Mouse (Mus musculus): Measurements from ENCODE around the gene Adcy9. TPM values are rescaled to one million over a fixed set of nuclear protein-coding genes. Genes with fewer than 3 reads are reported as not detected.

Adcy9 gene
- polyA plus RNA-seq, 1 experiment from 2014 or later: 2.5 TPM

DNA sequence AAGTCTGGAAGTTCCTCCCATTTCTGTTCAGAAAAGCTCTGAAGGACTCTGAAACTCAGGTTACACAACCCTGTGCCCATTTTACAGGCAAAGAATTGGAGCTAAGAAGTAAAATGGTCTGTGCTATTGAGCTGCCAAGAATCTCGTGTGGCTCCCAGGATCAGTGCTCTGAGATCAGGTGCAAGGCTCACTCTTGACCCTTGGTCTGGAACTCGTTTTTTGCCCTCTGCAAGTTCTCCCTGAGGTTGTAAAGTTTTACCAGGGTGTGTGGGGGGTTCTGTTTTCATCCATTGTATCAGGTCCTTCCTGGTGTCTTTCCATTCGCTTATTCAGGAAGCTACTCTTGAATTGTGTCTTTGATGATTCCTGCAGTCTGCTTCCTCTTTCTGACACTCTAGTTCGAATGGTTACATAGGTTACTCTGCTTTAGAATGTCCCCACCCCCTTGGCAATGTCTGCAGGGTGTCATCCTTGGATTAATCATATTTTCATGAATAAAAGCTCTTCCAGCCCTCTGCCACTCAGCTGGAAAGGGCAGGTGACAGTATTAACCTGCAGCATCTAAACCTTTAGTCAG is 5.4 kb upstream of the Adcy9 start:
- whole genome bisulfite sequencing: 54% methylated on average over 4 of the region's 4 CpGs
- Histone ChIP-seq H3K9ac (ENCODE audit: low read length) (no peak overlapping the region), H3K36me3 (ENCODE audit: control insufficient read depth, insufficient read depth, low read length) (no peaks in the 10 kb centered on the region), H3K4me3 (ENCODE audit: low read depth, low read length) (no peak overlapping the region), H3K27ac (ENCODE audit: low read depth, low read length) (no peak overlapping the region), H3K4me1 (ENCODE audit: control insufficient read depth, insufficient read depth, low read length) (0 out of 2 replicates have a peak, but pooled peaks cover under 1% of the 10 kb centered on the region), H3K9me3 (ENCODE audit: control insufficient read depth, low read length) (no peaks in the 10 kb centered on the region), H3K27me3 (ENCODE audit: control insufficient read depth, insufficient read depth, low read length) (no peaks in the 10 kb centered on the region), H3K4me2 (ENCODE audit: low read depth) (no peak overlapping the region)
- no peak for ATAC-seq (ENCODE audit: insufficient read depth, low FRiP score, low TSS enrichment)
- no peak for DNase-seq (ENCODE audit: low spot score)

- DNase-seq (ENCODE audit: low spot score) (no peak), ATAC-seq (ENCODE audit: insufficient read depth, low FRiP score, low TSS enrichment) (no peak)
- Histone ChIP-seq H3K9me3 (ENCODE audit: control insufficient read depth, low read length) (no peaks in the 10 kb centered on the region), H3K27ac (ENCODE audit: low read depth, low read length) (no peak overlapping the region), H3K36me3 (ENCODE audit: control insufficient read depth, insufficient read depth, low read length) (no peaks in the 10 kb centered on the region), H3K27me3 (ENCODE audit: control insufficient read depth, insufficient read depth, low read length) (peaks cover 6% of the 10 kb centered on the region), H3K4me2 (ENCODE audit: low read depth) (no peak overlapping the region), H3K4me3 (ENCODE audit: low read depth, low read length) (no peak overlapping the region), H3K4me1 (ENCODE audit: control insufficient read depth, insufficient read depth, low read length) (peaks cover 10% of the 10 kb centered on the region), H3K9ac (ENCODE audit: low read length) (no peak overlapping the region)
- 85% methylated on average over 5 of the region's 5 CpGs for WGBS
These were observed 3.3 kb upstream of the Adcy9 start for GRCm38 (mm10) chr16:4423613-4424012.

GRCm38 (mm10) chr16:4422991-4423390 is 2.7 kb upstream of the Adcy9 start:
- DNase-seq (ENCODE audit: low spot score) (no peak), ATAC-seq (ENCODE audit: insufficient read depth, low FRiP score, low TSS enrichment) (no peak)
- WGBS: 93% methylated on average over 3 of the region's 3 CpGs
- Histone ChIP-seq H3K9ac (ENCODE audit: low read length) (no peak overlapping the region), H3K4me2 (ENCODE audit: low read depth) (no peak overlapping the region), H3K27me3 (ENCODE audit: control insufficient read depth, insufficient read depth, low read length) (peaks cover 12% of the 10 kb centered on the region), H3K36me3 (ENCODE audit: control insufficient read depth, insufficient read depth, low read length) (no peaks in the 10 kb centered on the region), H3K9me3 (ENCODE audit: control insufficient read depth, low read length) (no peaks in the 10 kb centered on the region), H3K4me3 (ENCODE audit: low read depth, low read length) (no peak overlapping the region), H3K27ac (ENCODE audit: low read depth, low read length) (no peak overlapping the region), H3K4me1 (ENCODE audit: control insufficient read depth, insufficient read depth, low read length) (peaks cover 13% of the 10 kb centered on the region)

DNA sequence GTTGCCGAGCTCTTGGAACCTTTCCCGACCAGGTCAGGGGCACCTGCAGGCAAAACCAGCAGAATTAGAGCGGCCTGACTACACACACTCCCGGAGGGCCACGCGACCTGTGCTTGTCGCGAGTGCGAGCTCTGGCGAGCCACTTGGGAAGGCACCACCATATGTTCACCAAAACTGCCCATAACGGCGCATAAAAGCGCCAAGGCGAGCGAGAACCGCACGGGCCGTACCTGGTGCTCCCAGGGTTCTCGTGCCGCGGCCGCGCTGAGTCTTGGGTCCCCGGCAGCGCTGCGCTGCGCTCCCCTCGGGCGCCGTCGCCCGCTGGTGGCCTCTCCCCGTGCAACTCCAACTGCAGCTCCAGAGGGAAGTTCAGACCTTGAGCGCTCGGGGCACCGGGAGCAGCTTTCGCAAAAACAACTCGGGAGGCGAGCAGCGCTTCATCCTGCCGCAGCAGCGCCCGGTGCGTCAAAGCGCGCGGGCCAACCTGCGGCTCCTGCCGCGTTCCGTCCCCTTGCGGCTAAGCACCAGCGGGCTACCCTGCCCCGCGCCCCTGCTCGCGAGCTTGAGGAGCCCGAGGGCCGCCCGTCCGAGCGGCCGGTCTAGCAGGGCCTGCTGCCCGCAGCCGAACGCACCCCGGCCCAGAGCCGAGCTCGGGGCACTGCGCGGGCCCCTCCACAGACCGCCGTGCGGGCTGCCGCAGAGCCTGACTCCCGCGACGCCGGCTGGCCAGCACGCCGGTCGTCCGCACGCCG is 576 bp downstream of the Adcy9 start:
- ATAC-seq (ENCODE audit: insufficient read depth, low FRiP score, low TSS enrichment): peak; percentile 84
- peak overlapping the region; percentile 67 for H3K9ac ChIP-seq (ENCODE audit: low read length)
- peaks cover 14% of the 10 kb centered on the region for H3K27me3 ChIP-seq (ENCODE audit: control insufficient read depth, insufficient read depth, low read length)
- H3K36me3 ChIP-seq (ENCODE audit: control insufficient read depth, insufficient read depth, low read length): no peaks in the 10 kb centered on the region
- no peak for DNase-seq (ENCODE audit: low spot score)
- WGBS: under 1% methylated on average over 78 of the region's 85 CpGs
- H3K9me3 ChIP-seq (ENCODE audit: control insufficient read depth, low read length): no peaks in the 10 kb centered on the region
- H3K4me2 ChIP-seq (ENCODE audit: low read depth): peak overlapping the region; percentile 98
- peak overlapping the region; percentile 58; the same call in 1 of the 2 replicates for H3K27ac ChIP-seq (ENCODE audit: low read depth, low read length)
- peaks cover 13% of the 10 kb centered on the region for H3K4me1 ChIP-seq (ENCODE audit: control insufficient read depth, insufficient read depth, low read length)
- H3K4me3 ChIP-seq (ENCODE audit: low read depth, low read length): peak overlapping the region; percentile 81

DNA sequence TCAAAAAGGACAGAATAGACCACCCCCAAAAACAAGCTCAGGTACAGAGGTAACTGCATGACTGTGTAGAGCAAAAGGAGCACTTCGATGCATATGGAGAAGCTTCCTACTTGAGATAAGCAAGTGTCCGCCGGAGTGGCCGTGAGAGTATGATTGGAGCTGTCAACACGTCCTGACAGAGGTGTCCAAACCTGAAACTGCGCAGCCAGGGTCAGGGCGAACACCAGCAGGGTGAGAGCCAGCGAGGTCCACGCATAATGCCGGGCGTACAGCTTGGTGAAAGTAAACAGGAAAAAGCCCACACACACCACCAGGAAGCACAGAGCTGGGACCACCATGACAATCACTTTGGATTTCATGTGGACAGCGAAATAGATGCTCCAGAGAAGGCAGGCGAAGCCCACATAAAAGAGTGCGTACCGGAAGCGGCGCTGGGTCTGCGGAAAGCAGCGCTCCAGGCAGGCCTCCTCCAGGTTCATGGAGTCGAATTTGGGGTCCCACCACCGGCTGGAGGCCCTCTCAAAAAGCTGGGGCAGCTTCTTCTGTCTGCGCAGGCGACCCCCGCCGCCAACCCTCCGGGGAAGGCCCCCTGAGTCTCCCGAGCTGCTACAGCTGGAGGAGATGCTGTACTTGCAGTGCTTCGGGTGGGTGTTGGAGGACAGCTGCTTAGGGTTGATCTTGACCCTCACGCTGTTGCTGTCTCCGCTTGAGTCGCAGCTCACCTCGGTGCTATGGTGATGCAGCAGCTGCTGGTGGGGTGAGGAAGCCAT is 1.3 kb downstream of the Adcy9 start:
- DNase-seq (ENCODE audit: low spot score) (peak; percentile 31), ATAC-seq (ENCODE audit: insufficient read depth, low FRiP score, low TSS enrichment) (peak; percentile 2; the same call in 1 of the 2 replicates)
- 13% methylated on average over 32 of the region's 32 CpGs for WGBS
- H3K9me3 ChIP-seq (ENCODE audit: control insufficient read depth, low read length): no peaks in the 10 kb centered on the region
- peak overlapping the region; percentile 67 for H3K9ac ChIP-seq (ENCODE audit: low read length)
- H3K4me2 ChIP-seq (ENCODE audit: low read depth): peak overlapping the region; percentile 98
- peaks cover 14% of the 10 kb centered on the region for H3K27me3 ChIP-seq (ENCODE audit: control insufficient read depth, insufficient read depth, low read length)
- H3K27ac ChIP-seq (ENCODE audit: low read depth, low read length): no peak overlapping the region
- peaks cover 13% of the 10 kb centered on the region for H3K4me1 ChIP-seq (ENCODE audit: control insufficient read depth, insufficient read depth, low read length)
- H3K4me3 ChIP-seq (ENCODE audit: low read depth, low read length): peak overlapping the region; percentile 81
- H3K36me3 ChIP-seq (ENCODE audit: control insufficient read depth, insufficient read depth, low read length): no peaks in the 10 kb centered on the region

DNA sequence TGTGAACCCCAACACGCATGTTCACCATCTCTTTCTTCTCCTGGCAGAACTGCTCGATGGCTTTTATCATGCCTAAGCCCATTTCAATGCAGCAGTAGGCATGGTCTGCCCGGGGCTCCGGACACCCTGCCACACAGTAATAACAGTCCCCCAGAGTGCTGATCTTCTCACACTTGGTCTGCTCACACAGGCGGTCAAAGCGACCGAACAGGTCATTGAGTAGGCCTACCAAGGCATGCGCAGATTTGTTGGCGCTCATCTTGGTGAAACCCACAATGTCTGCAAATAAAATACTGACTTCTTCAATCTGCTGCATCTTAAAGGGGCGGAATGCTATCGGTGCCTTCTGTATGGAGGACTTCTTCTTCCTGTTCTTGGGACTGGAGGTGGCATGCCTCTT is 2.2 kb downstream of the Adcy9 start:
- Histone ChIP-seq H3K9me3 (ENCODE audit: control insufficient read depth, low read length) (no peaks in the 10 kb centered on the region), H3K4me2 (ENCODE audit: low read depth) (peak overlapping the region; percentile 9), H3K9ac (ENCODE audit: low read length) (no peak overlapping the region; the same call in 1 of the 2 replicates), H3K4me1 (ENCODE audit: control insufficient read depth, insufficient read depth, low read length) (peaks cover 13% of the 10 kb centered on the region), H3K4me3 (ENCODE audit: low read depth, low read length) (no peak overlapping the region), H3K36me3 (ENCODE audit: control insufficient read depth, insufficient read depth, low read length) (no peaks in the 10 kb centered on the region), H3K27me3 (ENCODE audit: control insufficient read depth, insufficient read depth, low read length) (peaks cover 14% of the 10 kb centered on the region), H3K27ac (ENCODE audit: low read depth, low read length) (no peak overlapping the region)
- ATAC-seq (ENCODE audit: insufficient read depth, low FRiP score, low TSS enrichment) (no peak), DNase-seq (ENCODE audit: low spot score) (no peak)
- 96% methylated on average over 11 of the region's 11 CpGs for WGBS

- Histone ChIP-seq H3K27me3 (ENCODE audit: control insufficient read depth, insufficient read depth, low read length) (peaks cover 14% of the 10 kb centered on the region), H3K36me3 (ENCODE audit: control insufficient read depth, insufficient read depth, low read length) (no peaks in the 10 kb centered on the region), H3K27ac (ENCODE audit: low read depth, low read length) (no peak overlapping the region), H3K4me3 (ENCODE audit: low read depth, low read length) (no peak overlapping the region), H3K4me1 (ENCODE audit: control insufficient read depth, insufficient read depth, low read length) (peaks cover 13% of the 10 kb centered on the region), H3K4me2 (ENCODE audit: low read depth) (no peak overlapping the region), H3K9me3 (ENCODE audit: control insufficient read depth, low read length) (no peaks in the 10 kb centered on the region), H3K9ac (ENCODE audit: low read length) (no peak overlapping the region)
- 81% methylated on average over 7 of the region's 7 CpGs for WGBS
- DNase-seq (ENCODE audit: low spot score) (no peak), ATAC-seq (ENCODE audit: insufficient read depth, low FRiP score, low TSS enrichment) (no peak)
These were observed 2.8 kb downstream of the Adcy9 start for GRCm38 (mm10) chr16:4417455-4417854.

- H3K4me1 ChIP-seq (ENCODE audit: control insufficient read depth, insufficient read depth, low read length): peaks cover 10% of the 10 kb centered on the region
- WGBS: 75% methylated on average over 8 of the region's 8 CpGs
- H3K36me3 ChIP-seq (ENCODE audit: control insufficient read depth, insufficient read depth, low read length): no peaks in the 10 kb centered on the region
- ATAC-seq (ENCODE audit: insufficient read depth, low FRiP score, low TSS enrichment): no peak
- H3K9me3 ChIP-seq (ENCODE audit: control insufficient read depth, low read length): no peaks in the 10 kb centered on the region
- H3K4me3 ChIP-seq (ENCODE audit: low read depth, low read length): no peak overlapping the region
- no peak for DNase-seq (ENCODE audit: low spot score)
- no peak overlapping the region for H3K27ac ChIP-seq (ENCODE audit: low read depth, low read length)
- H3K4me2 ChIP-seq (ENCODE audit: low read depth): no peak overlapping the region
- no peak overlapping the region for H3K9ac ChIP-seq (ENCODE audit: low read length)
- peaks cover 14% of the 10 kb centered on the region for H3K27me3 ChIP-seq (ENCODE audit: control insufficient read depth, insufficient read depth, low read length)
These were observed 5.3 kb downstream of the Adcy9 start for GRCm38 (mm10) chr16:4414881-4415585.

Measured in neural tube, embryonic 11.5 days (tissue).